Mouse (Mus musculus) myocyte (in vitro differentiated cells): ENCODE measurements at regions not wholly inside any gene's neighbourhood (a gene's known extent, or its start where the extent isn't known, plus 50 kb on each side); places are given as distances from the start of the nearest gene placed in this dataset.

ENCODE experiments used
- H3K27me3 ChIP-seq: one replicate; pipeline ENCODE4 v1.6.1; 2011; ENCODE audit not compliant: control insufficient read depth, insufficient read depth, insufficient read length
- H3K36me3 ChIP-seq: one replicate; pipeline ENCODE4 v1.6.1; 2011; ENCODE audit not compliant: control insufficient read depth, insufficient read depth
- H3K4me2 ChIP-seq: one replicate; pipeline ENCODE4 v1.6.1; 2011; ENCODE audit warnings: low read depth, control low read depth
- H3K4me3 ChIP-seq: one replicate; pipeline ENCODE4 v1.5.1; 2011; ENCODE audit warnings: mild to moderate bottlenecking, control low read depth, moderate library complexity
- H3K79me2 ChIP-seq: one replicate; pipeline ENCODE4 v1.6.1; 2011; ENCODE audit not compliant: control insufficient read depth, insufficient read depth
- H3ac ChIP-seq: one replicate; pipeline ENCODE4 v1.6.1; 2011; ENCODE audit not compliant: control insufficient read depth, insufficient read length
- CEBPB ChIP-seq: IDR thresholded peaks from 2 replicates; pipeline ENCODE4 v1.6.1; 2011; ENCODE audit warnings: mild to moderate bottlenecking, moderate library complexity; ENCODE audit not compliant: poor library complexity, insufficient read depth, severe bottlenecking
- E2F4 ChIP-seq: IDR thresholded peaks from one replicate; pipeline ENCODE4 v1.6.1; 2011; ENCODE audit warnings: mild to moderate bottlenecking, control low read depth, moderate library complexity; ENCODE audit not compliant: insufficient read depth
- MAX ChIP-seq: IDR thresholded peaks from one replicate; pipeline ENCODE4 v1.6.1; 2011; ENCODE audit warnings: low read depth, mild to moderate bottlenecking, control low read depth
- MYOD1 ChIP-seq, 3 experiments: IDR thresholded peaks; one replicate each; pipeline ENCODE4 v1.6.1; 2011; ENCODE audit warnings: control low read depth in 2 of 3, low read depth in 2 of 3, mild to moderate bottlenecking in 2 of 3, moderate library complexity in 1 of 3; ENCODE audit not compliant: insufficient read length in 2 of 3, control insufficient read depth in 1 of 3
- MYOG ChIP-seq, 3 experiments: IDR thresholded peaks; one replicate each; pipeline ENCODE4 v1.6.1; 2011; ENCODE audit warnings: control low read depth in 2 of 3, low read depth in 2 of 3, mild to moderate bottlenecking in 2 of 3; ENCODE audit not compliant: insufficient read length in 2 of 3, control insufficient read depth in 1 of 3, insufficient read depth in 1 of 3
- POLR2A ChIP-seq: IDR thresholded peaks from one replicate; pipeline ENCODE4 v1.6.1; 2011; ENCODE audit warnings: low read depth, mild to moderate bottlenecking, control low read depth, moderate library complexity; ENCODE audit not compliant: insufficient read length
- POLR2AphosphoS2 ChIP-seq: IDR thresholded peaks from one replicate; pipeline ENCODE4 v1.6.1; 2011; ENCODE audit warnings: low read depth, control low read depth; ENCODE audit not compliant: insufficient read length
- REST ChIP-seq: IDR thresholded peaks from one replicate; pipeline ENCODE4 v1.6.1; 2011; ENCODE audit warnings: mild to moderate bottlenecking, control low read depth, moderate library complexity; ENCODE audit not compliant: insufficient read depth, insufficient read length
- SRF ChIP-seq: IDR thresholded peaks from one replicate; pipeline ENCODE4 v1.6.1; 2011; ENCODE audit warnings: low read depth; ENCODE audit not compliant: control insufficient read depth, insufficient read length
- TCF12 ChIP-seq: IDR thresholded peaks from one replicate; pipeline ENCODE4 v1.6.1; 2011; ENCODE audit warnings: mild to moderate bottlenecking, control low read depth; ENCODE audit not compliant: poor library complexity, insufficient read depth, severe bottlenecking
- TCF3 ChIP-seq: IDR thresholded peaks from one replicate; pipeline ENCODE4 v1.6.1; 2011; ENCODE audit warnings: low read depth, control low read depth; ENCODE audit not compliant: insufficient read length
- USF1 ChIP-seq: IDR thresholded peaks from one replicate; pipeline ENCODE4 v1.6.1; 2011; ENCODE audit warnings: low read depth, mild to moderate bottlenecking, control low read depth, moderate library complexity

DNA sequence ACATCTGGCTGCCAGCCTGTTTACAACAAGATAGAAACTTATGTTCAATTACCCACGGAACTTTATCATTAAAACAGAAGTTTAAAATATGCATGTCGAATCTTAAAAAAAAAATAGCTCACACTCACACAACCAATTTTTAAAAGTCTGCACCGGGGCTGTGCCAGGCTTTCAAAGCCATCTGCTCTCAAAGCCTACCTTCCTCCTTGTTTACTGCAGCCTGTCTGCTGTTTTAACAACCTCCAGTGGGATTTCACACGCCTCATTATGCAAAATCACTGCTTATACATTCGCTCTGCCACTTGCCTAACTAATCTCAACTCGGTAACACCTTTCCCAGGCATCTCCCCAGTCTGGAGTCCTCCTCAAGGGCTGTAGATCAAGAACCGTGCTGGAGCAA, 292.6 kb upstream of the Castor2 start:
- H3ac ChIP-seq, result no peak overlapping the region
- H3K4me2 ChIP-seq, result no peak overlapping the region
- no peaks in the 10 kb centered on the region for H3K79me2 ChIP-seq
- TF ChIP-seq MYOG (IDR thresholded peaks at IDR 0.05; ENCODE audit: control insufficient read depth in 1 of 3, insufficient read depth in 1 of 3, insufficient read length in 2 of 3, low read depth in 2 of 3), result no peak
- TF ChIP-seq TCF12, result no peak
- TF ChIP-seq POLR2A, result no peak
- TF ChIP-seq CEBPB, result no peak
- no peak for TF ChIP-seq POLR2AphosphoS2
- no peak for TF ChIP-seq MAX
- H3K4me3 ChIP-seq, result no peak overlapping the region
- no peaks in the 10 kb centered on the region for H3K36me3 ChIP-seq
- H3K27me3 ChIP-seq, result no peaks in the 10 kb centered on the region

DNA sequence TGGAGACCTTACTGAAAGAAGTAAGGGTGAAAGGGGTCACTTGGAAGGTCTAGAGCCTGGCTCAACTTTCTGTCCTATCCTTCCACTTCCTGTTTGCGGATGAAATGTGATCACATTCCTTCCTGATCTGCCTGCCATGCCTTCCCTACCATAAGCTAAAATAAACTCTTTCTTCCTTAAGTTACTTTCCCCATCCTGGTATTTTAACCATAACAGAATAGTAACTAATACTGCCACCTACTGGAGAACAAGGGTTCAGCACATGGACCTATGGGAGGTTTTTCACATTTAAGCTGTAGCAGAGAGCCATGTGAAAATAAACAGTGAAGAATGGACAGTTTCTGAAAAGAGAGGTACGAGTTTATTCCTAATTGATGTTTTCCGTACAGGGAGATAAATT, 297.5 kb upstream of the Castor2 start:
- no peak overlapping the region for H3K4me3 ChIP-seq
- no peaks in the 10 kb centered on the region for H3K79me2 ChIP-seq
- no peaks in the 10 kb centered on the region for H3K27me3 ChIP-seq
- TF ChIP-seq MYOD1 (IDR thresholded peaks at IDR 0.05; ENCODE audit: control insufficient read depth in 1 of 3, insufficient read length in 2 of 3, low read depth in 2 of 3) (no peak), TCF3 (no peak), POLR2A (no peak), USF1 (no peak), TCF12 (no peak), POLR2AphosphoS2 (no peak), REST (no peak), E2F4 (no peak), MYOG (IDR thresholded peaks at IDR 0.05; ENCODE audit: control insufficient read depth in 1 of 3, insufficient read depth in 1 of 3, insufficient read length in 2 of 3, low read depth in 2 of 3) (no peak), SRF (no peak)
- no peak overlapping the region for H3K4me2 ChIP-seq
- H3K36me3 ChIP-seq, result no peaks in the 10 kb centered on the region
- no peak overlapping the region for H3ac ChIP-seq

DNA sequence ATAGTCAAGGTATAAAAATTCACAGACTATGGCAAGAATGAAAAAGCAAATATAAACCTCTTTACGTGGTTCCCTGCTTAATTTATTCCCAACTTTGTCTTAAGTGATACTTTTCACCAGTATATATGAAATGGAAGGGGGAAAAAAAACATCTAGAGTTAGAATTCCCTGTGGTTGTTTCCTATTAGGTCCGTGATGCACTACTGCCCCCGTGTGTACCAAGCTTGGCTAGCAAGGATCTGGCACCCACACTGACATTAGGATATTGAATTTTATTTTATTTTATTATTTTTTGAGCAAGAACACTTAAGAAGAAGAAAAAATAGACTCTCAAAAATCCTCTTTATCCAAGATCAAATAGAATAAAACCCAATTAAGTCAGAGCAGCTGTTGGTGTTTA, 303.9 kb upstream of the Castor2 start:
- no peak overlapping the region for H3ac ChIP-seq
- no peak overlapping the region for H3K4me2 ChIP-seq
- H3K79me2 ChIP-seq, result no peaks in the 10 kb centered on the region
- H3K4me3 ChIP-seq, result no peak overlapping the region
- H3K36me3 ChIP-seq, result no peaks in the 10 kb centered on the region
- TF ChIP-seq CEBPB, result no peak
- no peak for TF ChIP-seq MYOD1 (IDR thresholded peaks at IDR 0.05; ENCODE audit: control insufficient read depth in 1 of 3, insufficient read length in 2 of 3, low read depth in 2 of 3)
- no peak for TF ChIP-seq REST
- TF ChIP-seq POLR2AphosphoS2, result no peak
- TF ChIP-seq MAX, result no peak
- no peak for TF ChIP-seq SRF
- TF ChIP-seq USF1, result no peak
- TF ChIP-seq E2F4, result no peak
- TF ChIP-seq TCF12, result no peak
- TF ChIP-seq POLR2A, result no peak
- H3K27me3 ChIP-seq, result no peaks in the 10 kb centered on the region

DNA sequence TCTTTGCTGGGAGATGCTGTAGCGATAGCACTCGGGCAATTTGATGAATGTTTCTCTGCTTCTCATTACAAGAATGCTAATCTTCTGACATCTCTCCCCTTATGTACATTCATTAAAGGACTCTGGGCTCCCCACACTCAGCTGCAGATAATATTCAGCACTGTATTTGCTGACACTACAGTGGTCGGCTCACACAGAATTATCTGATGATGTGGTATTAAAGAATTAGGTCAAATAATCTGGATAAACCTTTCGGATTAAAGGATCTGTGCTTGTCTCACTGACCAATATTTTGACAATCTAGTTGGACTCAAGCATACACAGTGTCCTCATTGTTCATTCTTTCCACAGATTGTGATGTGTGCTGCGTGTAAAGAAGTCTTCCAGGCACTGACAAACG, 308.8 kb upstream of the Castor2 start:
- no peaks in the 10 kb centered on the region for H3K79me2 ChIP-seq
- H3K4me2 ChIP-seq, result no peak overlapping the region
- H3K36me3 ChIP-seq, result no peaks in the 10 kb centered on the region
- H3K27me3 ChIP-seq, result no peaks in the 10 kb centered on the region
- no peak overlapping the region for H3ac ChIP-seq
- TF ChIP-seq MAX (no peak), TCF12 (no peak), USF1 (no peak), MYOD1 (IDR thresholded peaks at IDR 0.05; ENCODE audit: control insufficient read depth in 1 of 3, insufficient read length in 2 of 3, low read depth in 2 of 3) (no peak), TCF3 (no peak), POLR2A (no peak), POLR2AphosphoS2 (no peak), REST (no peak), CEBPB (no peak), MYOG (IDR thresholded peaks at IDR 0.05; ENCODE audit: control insufficient read depth in 1 of 3, insufficient read depth in 1 of 3, insufficient read length in 2 of 3, low read depth in 2 of 3) (no peak), SRF (no peak), E2F4 (no peak)
- H3K4me3 ChIP-seq, result no peak overlapping the region

DNA sequence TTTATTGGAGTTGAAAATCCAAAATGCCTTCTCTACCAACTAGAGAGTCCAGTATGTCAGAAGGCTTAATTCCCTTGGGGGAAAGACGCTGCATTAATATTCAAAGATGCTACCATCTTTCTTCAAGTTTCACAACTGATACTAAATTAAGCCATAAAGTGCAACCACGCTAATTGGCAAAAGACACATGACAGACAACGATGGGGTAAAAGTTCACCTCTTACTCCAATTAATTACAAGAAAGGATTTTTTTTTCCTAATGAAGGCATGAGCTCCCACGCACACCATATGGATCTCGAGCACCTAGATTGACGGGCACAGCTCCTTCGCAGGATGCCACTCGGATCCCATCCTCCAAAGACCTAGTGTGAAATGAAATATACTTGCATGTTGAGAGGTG, 311.5 kb upstream of the Castor2 start:
- no peaks in the 10 kb centered on the region for H3K27me3 ChIP-seq
- H3K79me2 ChIP-seq, result no peaks in the 10 kb centered on the region
- no peaks in the 10 kb centered on the region for H3K36me3 ChIP-seq
- H3ac ChIP-seq, result no peak overlapping the region
- no peak for TF ChIP-seq TCF12
- TF ChIP-seq E2F4, result no peak
- no peak for TF ChIP-seq USF1
- TF ChIP-seq TCF3, result no peak
- no peak for TF ChIP-seq CEBPB
- TF ChIP-seq MYOG (IDR thresholded peaks at IDR 0.05; ENCODE audit: control insufficient read depth in 1 of 3, insufficient read depth in 1 of 3, insufficient read length in 2 of 3, low read depth in 2 of 3), result no peak
- no peak for TF ChIP-seq REST
- no peak for TF ChIP-seq POLR2AphosphoS2
- TF ChIP-seq MAX, result no peak
- TF ChIP-seq MYOD1 (IDR thresholded peaks at IDR 0.05; ENCODE audit: control insufficient read depth in 1 of 3, insufficient read length in 2 of 3, low read depth in 2 of 3), result no peak
- TF ChIP-seq POLR2A, result no peak
- no peak for TF ChIP-seq SRF
- no peak overlapping the region for H3K4me2 ChIP-seq
- H3K4me3 ChIP-seq, result no peak overlapping the region
